Mouse (Mus musculus): ENCODE results near the gene Ctnnal1.

The Ctnnal1 gene

GRCm38 (mm10) chr4:56802669-56803150 is 62.3 kb downstream of the Ctnnal1 start:
- no peak for DNase-seq (ENCODE audit: low spot score in 2 of 2)

- DNase-seq (ENCODE audit: low spot score in 2 of 2), result peak; percentile 93 to 97
Observed at GRCm38 (mm10) chr4:56801907-56802668, 62.9 kb downstream of the Ctnnal1 start, which contains the start of the genes Elp1 and Fam206a. TSS of gene Elp1 (minus strand) at chr4:56802331. TSS of gene Fam206a (plus strand) at chr4:56802345.

GRCm38 (mm10) chr4:56791373-56791772 is 73.6 kb downstream of the Ctnnal1 start:
- no peak for DNase-seq (ENCODE audit: low spot score in 2 of 2)

- DNase-seq (ENCODE audit: low spot score in 2 of 2), result no peak
Observed at GRCm38 (mm10) chr4:56771065-56771464, 93.9 kb downstream of the Ctnnal1 start.

GRCm38 (mm10) chr4:56768913-56769312 is 96.1 kb downstream of the Ctnnal1 start:
- no peak for DNase-seq (ENCODE audit: low spot score in 2 of 2)

DNA sequence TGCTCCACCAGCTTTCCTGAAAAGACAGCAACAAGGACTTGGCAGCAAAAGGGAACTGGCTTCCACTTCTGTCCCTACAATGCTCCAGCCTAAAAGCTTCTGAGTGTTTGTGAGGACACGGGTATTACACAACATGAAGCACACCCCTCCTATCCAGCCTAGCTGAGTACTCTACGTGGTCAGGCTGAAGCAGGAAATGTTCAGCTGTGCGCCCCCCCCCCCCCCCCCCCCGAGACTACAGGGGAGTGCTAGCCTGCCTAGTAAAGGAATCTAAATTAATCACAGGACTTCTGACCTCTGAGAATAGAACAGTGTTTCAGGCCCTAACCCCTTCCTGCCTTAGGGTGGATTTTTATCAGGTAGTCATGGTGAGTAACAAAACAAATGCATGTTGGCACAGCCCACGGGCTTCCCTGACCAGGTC is 97.1 kb downstream of the Ctnnal1 start:
- DNase-seq (ENCODE audit: low spot score in 2 of 2), result no peak

Data from urinary bladder, postnatal 36 days (tissue).